ENCODE assay signal across 24 mouse cellular contexts in the genomic region with DNA sequence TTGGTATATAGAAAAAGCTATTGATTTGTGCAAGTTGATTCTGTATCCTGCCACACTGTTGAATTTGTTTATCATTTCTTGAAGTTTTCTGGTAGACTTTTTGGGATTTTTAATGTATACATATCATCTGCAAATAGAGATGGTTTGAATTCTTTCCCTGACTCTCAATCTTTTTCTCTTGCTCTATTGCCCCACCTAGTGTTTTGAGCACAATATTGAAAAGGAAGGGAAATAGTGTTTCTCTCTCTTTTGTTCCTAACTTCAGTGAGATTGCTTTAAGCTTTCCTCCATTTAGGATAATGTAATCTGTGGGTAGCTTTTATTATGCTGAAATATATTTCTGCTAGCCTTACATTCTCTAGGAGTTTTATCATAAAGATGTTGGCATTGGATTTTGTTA. TPM values are rescaled to one million over a fixed set of nuclear protein-coding genes. Genes with fewer than 3 reads are reported as not detected.
DNase-seq lines count a peak whose midpoint lies in the region; ATAC-seq and TF ChIP-seq lines count a peak whose summit lies in the region.
"Had no signal": no experiment of that assay in that cellular context is flagged by ENCODE, and none has a peak within 500 bp of the region (broad histone marks: within the 10 kb centered on the region; RNA-seq: fewer than 3 reads in every experiment).

No protein-coding gene starts in this region.

- TF ChIP-seq EP300 in heart, adult 2 months (IDR thresholded peaks at IDR 0.05; ENCODE audit: insufficient read depth, low read depth, low read length): no peak
- no peak for TF ChIP-seq EP300 in stomach, postnatal 0 days (optimal IDR thresholded peaks at IDR 0.05)

- H3K27me3 ChIP-seq in heart, adult 2 months (ENCODE audit: control insufficient read depth, insufficient read depth, low read length): no peaks in the 10 kb centered on the region
- H3K27me3 ChIP-seq in lung, embryonic 14.5 days (ENCODE audit: insufficient read depth, low read length): no peaks in the 10 kb centered on the region
- no peaks in the 10 kb centered on the region for H3K27me3 ChIP-seq in stomach, postnatal 0 days (ENCODE audit: control insufficient read depth, insufficient read depth, low read length)
- H3K27me3 ChIP-seq: liver, embryonic 13.5 days; neural tube, embryonic 15.5 days had no signal

- H3K79me2 ChIP-seq in heart, adult 2 months (replicated peaks; ENCODE audit: control insufficient read depth, insufficient read depth, low read length): no peaks in the 10 kb centered on the region

- H3K36me3 ChIP-seq in heart, adult 2 months (ENCODE audit: control insufficient read depth, insufficient read depth, low read length): no peaks in the 10 kb centered on the region
- H3K36me3 ChIP-seq in lung, embryonic 14.5 days (ENCODE audit: insufficient read depth): no peaks in the 10 kb centered on the region
- no peaks in the 10 kb centered on the region for H3K36me3 ChIP-seq in stomach, postnatal 0 days (ENCODE audit: control insufficient read depth, insufficient read depth, low read length)
- H3K36me3 ChIP-seq: liver, embryonic 13.5 days; midbrain, embryonic 10.5 days; neural tube, embryonic 15.5 days had no signal

- no peak for ATAC-seq in lung, embryonic 14.5 days (ENCODE audit: insufficient read depth)
- no peak for ATAC-seq in stomach, postnatal 0 days (ENCODE audit: low FRiP score, low TSS enrichment)
- ATAC-seq: forebrain, embryonic 14.5 days had no signal

- no peak for DNase-seq in heart, adult 2 months
- no peak for DNase-seq in heart, postnatal 4 days
- DNase-seq in lung, embryonic 14.5 days: peak; percentile 4
- no peak for DNase-seq in lung, postnatal 36 days
- peak; percentile 46 for DNase-seq in Muller cell, postnatal 12 days (ENCODE audit: inconsistent ontology term)
- DNase-seq in stomach, postnatal 0 days (ENCODE audit: low spot score): no peak
- no peak for DNase-seq in right cerebral cortex, adult 2 months (ENCODE audit: low spot score in 2 of 2)
- DNase-seq: adrenal gland, adult 2 months; cerebellum, adult 2 months; left cerebral cortex, postnatal 4 days; liver, embryonic 13.5 days; right cerebral cortex, adult 18-20 months; thymus, postnatal 25 days had no signal

- no peak overlapping the region for H3K27ac ChIP-seq in heart, adult 2 months
- H3K27ac ChIP-seq in lung, embryonic 14.5 days (ENCODE audit: low read depth): no peak overlapping the region
- H3K27ac ChIP-seq in stomach, postnatal 0 days (replicated peaks): no peak overlapping the region
- H3K27ac ChIP-seq: liver, embryonic 13.5 days; midbrain, embryonic 10.5 days; neural tube, embryonic 15.5 days had no signal

- no peaks in the 10 kb centered on the region for H3K9me3 ChIP-seq in lung, embryonic 14.5 days (ENCODE audit: low read depth, low read length)
- H3K9me3 ChIP-seq in stomach, postnatal 0 days (ENCODE audit: control insufficient read depth, low read length): no peaks in the 10 kb centered on the region
- H3K9me3 ChIP-seq: liver, embryonic 13.5 days; neural tube, embryonic 15.5 days had no signal

- H3K9ac ChIP-seq in heart, adult 2 months (ENCODE audit: low read depth, low read length): no peak overlapping the region
- H3K9ac ChIP-seq in lung, embryonic 14.5 days: no peak overlapping the region
- no peak overlapping the region for H3K9ac ChIP-seq in stomach, postnatal 0 days (ENCODE audit: low read length)
- H3K9ac ChIP-seq: liver, embryonic 13.5 days; neural tube, embryonic 15.5 days had no signal

- intact Hi-C loops in heart, adult 2 months (cut with DNase I): no loop called here

- no peaks in the 10 kb centered on the region for H3K4me1 ChIP-seq in heart, adult 2 months (ENCODE audit: control insufficient read depth, insufficient read depth, low read length)
- H3K4me1 ChIP-seq in lung, embryonic 14.5 days (ENCODE audit: insufficient read depth): no peaks in the 10 kb centered on the region
- H3K4me1 ChIP-seq in stomach, postnatal 0 days (replicated peaks; ENCODE audit: control insufficient read depth, insufficient read depth): no peaks in the 10 kb centered on the region
- H3K4me1 ChIP-seq: liver, embryonic 13.5 days; midbrain, embryonic 10.5 days; neural tube, embryonic 15.5 days had no signal

- no peak overlapping the region for H3K4me3 ChIP-seq in heart, adult 2 months
- H3K4me3 ChIP-seq in lung, embryonic 14.5 days (ENCODE audit: low read depth, low read length): no peak overlapping the region
- H3K4me3 ChIP-seq in stomach, postnatal 0 days (ENCODE audit: low read depth, low read length): no peak overlapping the region
- H3K4me3 ChIP-seq: liver, embryonic 13.5 days; midbrain, embryonic 10.5 days; neural tube, embryonic 15.5 days had no signal

- no peak overlapping the region for H3K4me2 ChIP-seq in lung, embryonic 14.5 days
- no peak overlapping the region for H3K4me2 ChIP-seq in stomach, postnatal 0 days (replicated peaks; ENCODE audit: low read depth)
- H3K4me2 ChIP-seq: liver, embryonic 13.5 days; neural tube, embryonic 15.5 days had no signal

- TF ChIP-seq CTCF in heart, adult 2 months (IDR thresholded peaks at IDR 0.05): peak; percentile 50
- TF ChIP-seq CTCF in lung, embryonic 14.5 days (IDR thresholded peaks at IDR 0.05; ENCODE audit: low read depth): 0 out of 2 replicates have a peak, but pooled peaks have one; percentile 16
- TF ChIP-seq CTCF in stomach, postnatal 0 days (IDR thresholded peaks at IDR 0.05; ENCODE audit: low read depth): peak; percentile 52

- TF ChIP-seq POLR2A in heart, adult 2 months (IDR thresholded peaks at IDR 0.05; ENCODE audit: insufficient read depth, low read depth, low read length): no peak

RNA-seq across cellular contexts. Expression of a gene that starts 20.1 kb away (rescaled TPM):
- total RNA-seq in heart, adult 2 months (2021): not detected
- not detected in 2 replicates for polyA plus RNA-seq in heart, adult 2 months (2012; rRNA removed)
- not detected for total RNA-seq in heart, postnatal 4 days (2021)
- not detected in 2 replicates for polyA plus RNA-seq in lung, embryonic 14.5 days (2014; fragmentation: Nextera tagmentation; extraction: Ambion mirVana)
- not detected in 2 replicates for polyA plus RNA-seq in stomach, postnatal 0 days (2015; fragmentation: Nextera tagmentation; extraction: Ambion mirVana)
- total RNA-seq: adrenal gland, adult 2 months; gastrocnemius, adult 8-10 months; heart, adult 8-10 months; layer of hippocampus, postnatal 10 days; left cerebral cortex, postnatal 4 days had no signal
- polyA plus RNA-seq: adrenal gland, adult 2 months; cerebellum, adult 2 months; cortical plate, adult 2 months; forebrain, embryonic 14.5 days; heart, postnatal 0 days; kidney, embryonic 16.5 days; liver, embryonic 13.5 days; midbrain, embryonic 10.5 days; neural tube, embryonic 15.5 days; spleen, adult 2 months; stomach, embryonic 16.5 days had no signal

RNA-seq across cellular contexts. Expression of a gene that starts 33.6 kb away (rescaled TPM):
- total RNA-seq in heart, adult 2 months (2021): not detected
- polyA plus RNA-seq in heart, adult 2 months (2012; rRNA removed): not detected in 2 replicates
- total RNA-seq in heart, postnatal 4 days (2021): not detected
- polyA plus RNA-seq in lung, embryonic 14.5 days (2014; fragmentation: Nextera tagmentation; extraction: Ambion mirVana): not detected in 2 replicates
- not detected in 2 replicates for polyA plus RNA-seq in stomach, postnatal 0 days (2015; fragmentation: Nextera tagmentation; extraction: Ambion mirVana)
- total RNA-seq: adrenal gland, adult 2 months; gastrocnemius, adult 8-10 months; heart, adult 8-10 months; layer of hippocampus, postnatal 10 days; left cerebral cortex, postnatal 4 days had no signal
- polyA plus RNA-seq: adrenal gland, adult 2 months; cerebellum, adult 2 months; cortical plate, adult 2 months; forebrain, embryonic 14.5 days; heart, postnatal 0 days; kidney, embryonic 16.5 days; liver, embryonic 13.5 days; midbrain, embryonic 10.5 days; neural tube, embryonic 15.5 days; spleen, adult 2 months; stomach, embryonic 16.5 days had no signal

RNA-seq across cellular contexts. Expression of a gene that starts 59.3 kb away (rescaled TPM):
- total RNA-seq in heart, adult 2 months (2021): not detected
- not detected in 2 replicates for polyA plus RNA-seq in heart, adult 2 months (2012; rRNA removed)
- not detected for total RNA-seq in heart, postnatal 4 days (2021)
- polyA plus RNA-seq in lung, embryonic 14.5 days (2014; fragmentation: Nextera tagmentation; extraction: Ambion mirVana): not detected in 2 replicates
- not detected in 2 replicates for polyA plus RNA-seq in stomach, postnatal 0 days (2015; fragmentation: Nextera tagmentation; extraction: Ambion mirVana)
- total RNA-seq: adrenal gland, adult 2 months; gastrocnemius, adult 8-10 months; heart, adult 8-10 months; layer of hippocampus, postnatal 10 days; left cerebral cortex, postnatal 4 days had no signal
- polyA plus RNA-seq: adrenal gland, adult 2 months; cerebellum, adult 2 months; cortical plate, adult 2 months; forebrain, embryonic 14.5 days; heart, postnatal 0 days; kidney, embryonic 16.5 days; liver, embryonic 13.5 days; midbrain, embryonic 10.5 days; neural tube, embryonic 15.5 days; spleen, adult 2 months; stomach, embryonic 16.5 days had no signal

Comparison
In these comparisons a context has a peak if more than half of its experiments do, and no peak if none do; other contexts are left out.
1. DNase-seq: peak in lung, embryonic 14.5 days (single experiment) and Muller cell, postnatal 12 days (single experiment); none in heart, adult 2 months (0 of 2), heart, postnatal 4 days (single experiment), lung, postnatal 36 days (single experiment), stomach, postnatal 0 days (single experiment) and right cerebral cortex, adult 2 months (0 of 2).
2. Peak in every context shown above with its lines, with median percentiles within 50 percentile points of each other: CTCF ChIP-seq.